Mouse (Mus musculus) limb, embryonic 11.5 days (tissue): ENCODE results near the gene Asgr1. TPM values are rescaled to one million over a fixed set of nuclear protein-coding genes. Genes with fewer than 3 reads are reported as not detected.
"Not testable (repeated sequence)": the region's sequence is repeated elsewhere in the genome, so short reads cannot be mapped to it uniquely, and the experiment has no call there.

ENCODE experiments used
- ATAC-seq: fragments of 200-750 bp; cut with Nextera tagmentation; 2 replicates; pipeline ENCODE4 v1.8.0; 2017; ENCODE audit warnings: low read depth; ENCODE audit not compliant: insufficient number of reproducible peaks, low FRiP score, low TSS enrichment
- DNase-seq: peaks from one replicate; pipeline ENCODE4 v3.0.0-alpha.2; 2015; ENCODE audit warnings: low spot score
- H3K27ac ChIP-seq: fragments of 300-500 bp; sonication (generic); replicated peaks from 2 replicates; pipeline ENCODE4 v1.5.1; 2014; ENCODE audit warnings: low read depth, mild to moderate bottlenecking, low read length
- H3K27me3 ChIP-seq: fragments of 300-500 bp; sonication (generic); 2 replicates; pipeline ENCODE4 v1.6.1; 2014; ENCODE audit warnings: mild to moderate bottlenecking, low read length, mixed read lengths; ENCODE audit not compliant: control insufficient read depth, insufficient read depth
- H3K36me3 ChIP-seq: fragments of 300-500 bp; sonication (generic); 2 replicates; pipeline ENCODE4 v1.6.1; 2014; ENCODE audit warnings: mild to moderate bottlenecking, low read length, moderate library complexity, mixed read lengths; ENCODE audit not compliant: control insufficient read depth, insufficient read depth
- H3K4me1 ChIP-seq: fragments of 300-500 bp; sonication (generic); 2 replicates; pipeline ENCODE4 v1.6.1; 2014; ENCODE audit warnings: low read length, mixed read lengths; ENCODE audit not compliant: control insufficient read depth, insufficient read depth
- H3K4me2 ChIP-seq: fragments of 300-500 bp; sonication (generic); 2 replicates; pipeline ENCODE4 v1.6.1; 2014; ENCODE audit warnings: low read depth, mild to moderate bottlenecking, moderate library complexity; ENCODE audit not compliant: severe bottlenecking
- H3K4me3 ChIP-seq: fragments of 300-500 bp; sonication (generic); 2 replicates; pipeline ENCODE4 v1.5.1; 2014; ENCODE audit warnings: low read depth, low read length
- H3K9ac ChIP-seq: fragments of 300-500 bp; sonication (generic); 2 replicates; pipeline ENCODE4 v1.6.1; 2014; ENCODE audit warnings: mild to moderate bottlenecking, low read length
- H3K9me3 ChIP-seq: fragments of 300-500 bp; sonication (generic); 2 replicates; pipeline ENCODE4 v1.6.1; 2016; ENCODE audit warnings: low read length; ENCODE audit not compliant: control insufficient read depth
- WGBS: fragments of 180-500 bp; shearing (Covaris S2); extraction: QIAGEN DNeasy Blood & Tissue Kit; methylation state at CpG from one replicate; pipeline ENCODE4 v1.1.7; 2014; 5-methylcytosine and 5-hydroxymethylcytosine counted together
- polyA plus RNA-seq: library from polyadenylated mRNA; unstranded; fragments of >200 nt; fragmentation: Nextera tagmentation; extraction: Ambion mirVana; gene quantifications from 2 replicates; pipeline ENCODE4 v1.2.1, GENCODE M21; 2014

The Asgr1 gene
- polyA plus RNA-seq, 1 experiment from 2014 or later = 1.0 TPM

DNA sequence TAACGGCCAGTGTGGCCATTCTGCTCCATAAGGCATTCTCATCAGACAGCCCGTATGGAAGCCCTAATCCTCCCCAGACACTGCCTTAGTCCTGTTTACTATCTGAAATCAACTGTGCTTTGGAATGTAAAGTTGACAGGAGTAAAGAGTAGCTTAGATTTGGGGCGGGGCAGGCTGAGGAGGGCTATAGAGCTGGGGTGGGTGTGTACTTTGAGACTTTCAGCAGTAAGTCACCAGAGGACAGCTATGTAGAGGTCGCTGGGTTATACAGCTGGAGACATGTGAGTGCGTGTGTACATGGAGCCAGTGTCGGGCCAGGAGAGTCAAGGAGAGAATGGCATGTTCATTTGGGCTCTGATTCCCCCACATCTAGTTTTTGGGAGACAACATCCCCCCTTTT, 6.0 kb downstream of the Asgr1 start:
- H3K4me2 ChIP-seq = no peak overlapping the region
- H3K4me3 ChIP-seq = no peak overlapping the region
- H3K27ac ChIP-seq = no peak overlapping the region
- H3K4me1 ChIP-seq = peaks cover 3% of the 10 kb centered on the region; the same call in 1 of the 2 replicates
- ATAC-seq = no peak
- H3K9me3 ChIP-seq = peaks cover 2% of the 10 kb centered on the region
- DNase-seq = no peak
- H3K9ac ChIP-seq = no peak overlapping the region
- H3K27me3 ChIP-seq = no peaks in the 10 kb centered on the region
- 53% methylated on average over 6 of the region's 6 CpGs for WGBS
- H3K36me3 ChIP-seq = no peaks in the 10 kb centered on the region

DNA sequence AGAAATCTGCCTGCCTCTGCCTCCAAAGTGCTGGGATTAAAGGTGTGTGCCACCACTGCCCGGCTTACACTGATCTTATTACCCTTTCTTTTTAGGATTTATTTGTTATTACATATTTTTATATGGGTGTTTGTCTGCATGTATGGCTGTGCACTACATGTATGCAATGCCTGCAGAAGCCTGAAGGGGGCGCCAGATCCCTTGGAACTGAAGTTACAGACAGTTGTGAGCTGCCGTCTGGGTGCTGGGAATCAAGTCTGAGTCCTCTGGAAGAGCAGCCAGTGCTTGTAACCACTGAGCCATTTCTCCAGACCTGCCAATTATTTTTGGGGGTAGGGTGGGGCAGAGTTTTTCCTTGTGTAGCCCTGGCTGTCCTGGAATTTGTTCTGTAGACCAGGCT, 9.2 kb downstream of the Asgr1 start:
- H3K9ac ChIP-seq = no peak overlapping the region
- H3K4me2 ChIP-seq = no peak overlapping the region
- H3K36me3 ChIP-seq = no peaks in the 10 kb centered on the region
- ATAC-seq = no peak
- no peaks in the 10 kb centered on the region for H3K27me3 ChIP-seq
- DNase-seq = no peak
- H3K4me1 ChIP-seq = peaks cover 18% of the 10 kb centered on the region
- H3K27ac ChIP-seq = no peak overlapping the region
- peaks cover 2% of the 10 kb centered on the region for H3K9me3 ChIP-seq
- no peak overlapping the region for H3K4me3 ChIP-seq
- 69% methylated on average over 3 of the region's 3 CpGs for WGBS

DNA sequence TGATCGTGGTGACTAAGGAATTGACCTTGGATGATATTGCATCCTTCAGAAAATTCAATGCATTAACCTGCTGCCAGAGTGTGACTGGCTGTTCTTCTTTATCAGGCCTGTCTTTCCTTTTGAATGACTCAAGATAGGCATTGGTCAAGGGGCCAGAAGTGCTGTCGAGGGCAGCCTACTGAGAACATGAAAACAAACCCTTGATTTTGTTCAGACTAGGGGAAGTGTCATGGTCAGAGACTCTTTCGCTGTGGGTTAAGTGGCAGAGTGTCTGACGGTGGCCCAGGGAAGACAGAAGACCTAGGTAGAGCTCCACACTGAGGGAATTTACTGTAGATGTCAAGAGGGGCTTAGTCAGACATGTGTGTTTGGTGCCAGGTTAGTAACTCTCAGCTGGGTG, 12.8 kb downstream of the Asgr1 start:
- Histone ChIP-seq H3K9me3 (peaks cover 2% of the 10 kb centered on the region), H3K36me3 (no peaks in the 10 kb centered on the region), H3K27me3 (no peaks in the 10 kb centered on the region), H3K4me1 (peaks cover 18% of the 10 kb centered on the region), H3K9ac (no peak overlapping the region), H3K4me3 (no peak overlapping the region), H3K4me2 (no peak overlapping the region), H3K27ac (peak overlapping the region; percentile 55)
- 74% methylated on average over 4 of the region's 4 CpGs for WGBS
- DNase-seq (no peak), ATAC-seq (no peak)

GRCm38 (mm10) chr11:70068245-70068644, 14.4 kb downstream of the Asgr1 start:
- no peak overlapping the region for H3K27ac ChIP-seq
- DNase-seq = no peak
- WGBS = 27% methylated on average over 3 of the region's 3 CpGs
- H3K4me1 ChIP-seq = peaks cover 18% of the 10 kb centered on the region
- H3K9me3 ChIP-seq = no peaks in the 10 kb centered on the region
- no peak for ATAC-seq
- H3K4me3 ChIP-seq = no peak overlapping the region
- no peaks in the 10 kb centered on the region for H3K27me3 ChIP-seq
- no peak overlapping the region for H3K4me2 ChIP-seq
- H3K36me3 ChIP-seq = no peaks in the 10 kb centered on the region
- H3K9ac ChIP-seq = no peak overlapping the region

DNA sequence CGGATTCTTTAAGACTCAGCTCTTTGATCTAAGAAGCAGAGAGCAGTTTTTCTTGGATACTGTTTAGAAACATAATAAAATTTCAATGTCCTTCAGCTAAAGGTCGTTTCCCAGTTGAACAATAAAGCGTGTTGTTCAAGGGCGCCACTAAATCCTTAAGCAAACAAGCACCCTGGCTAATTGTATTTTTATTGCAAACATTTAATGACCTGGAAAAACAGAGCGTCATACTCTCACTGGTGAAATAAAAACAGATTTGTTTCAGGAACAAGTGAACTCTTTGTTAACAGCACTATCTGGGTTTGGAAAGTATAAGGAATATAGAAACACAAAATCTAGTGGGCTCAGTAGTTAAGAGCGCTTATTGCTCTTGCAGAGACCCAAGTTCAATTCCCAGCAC, 16.2 kb downstream of the Asgr1 start:
- no peaks in the 10 kb centered on the region for H3K27me3 ChIP-seq
- H3K4me3 ChIP-seq = no peak overlapping the region
- no peaks in the 10 kb centered on the region for H3K9me3 ChIP-seq
- no peaks in the 10 kb centered on the region for H3K36me3 ChIP-seq
- DNase-seq = no peak
- H3K27ac ChIP-seq = peak overlapping the region; percentile 78
- 39% methylated on average over 6 of the region's 6 CpGs for WGBS
- no peak for ATAC-seq
- no peak overlapping the region for H3K9ac ChIP-seq
- peaks cover 18% of the 10 kb centered on the region for H3K4me1 ChIP-seq
- H3K4me2 ChIP-seq = no peak overlapping the region

- not testable (repeated sequence) for DNase-seq, H3K9me3 ChIP-seq, H3K4me2 ChIP-seq, H3K27me3 ChIP-seq, H3K36me3 ChIP-seq, ATAC-seq, H3K9ac ChIP-seq, H3K4me3 ChIP-seq
- Histone ChIP-seq H3K27ac (peak overlapping the region; percentile 75), H3K4me1 (peaks cover 18% of the 10 kb centered on the region)
- WGBS = 58% methylated on average over 3 of the region's 3 CpGs
Observed at GRCm38 (mm10) chr11:70070603-70071002, 16.7 kb downstream of the Asgr1 start.

DNA sequence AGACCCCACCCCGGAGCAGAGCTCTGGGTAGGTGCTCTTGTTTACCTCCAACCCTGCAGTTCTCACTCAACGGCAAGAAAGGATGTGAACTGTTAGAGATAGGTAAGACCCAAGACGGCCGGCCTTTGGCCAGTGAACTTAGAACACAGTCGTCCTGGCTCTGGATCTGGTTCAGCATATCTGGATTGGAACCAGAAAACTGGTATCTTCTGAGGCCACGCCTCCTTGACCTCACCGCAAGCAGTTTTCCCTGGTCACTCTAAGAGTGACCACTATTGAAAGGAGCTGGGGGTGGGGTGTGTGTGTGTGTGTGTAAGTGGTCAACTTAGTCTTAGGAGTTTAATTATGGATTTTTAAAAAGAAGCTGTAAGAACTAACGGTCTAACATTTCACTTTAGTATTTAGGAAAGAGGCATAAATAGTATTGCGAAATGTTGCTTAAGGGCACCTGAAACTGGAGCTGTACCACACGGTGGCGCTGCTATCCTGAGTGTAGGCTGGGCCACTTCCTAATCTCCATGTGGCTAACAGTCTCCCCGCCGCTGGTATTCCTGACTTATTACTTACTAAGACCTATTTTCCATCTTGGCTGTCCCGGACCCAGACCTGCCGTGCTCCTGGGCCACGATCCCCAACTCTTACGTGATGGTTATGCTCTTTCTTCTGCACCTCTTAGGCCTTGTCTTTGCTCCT, 20.6 kb downstream of the Asgr1 start:
- no peak overlapping the region for H3K27ac ChIP-seq
- no peaks in the 10 kb centered on the region for H3K27me3 ChIP-seq
- 39% methylated on average over 17 of the region's 17 CpGs for WGBS
- H3K9me3 ChIP-seq = no peaks in the 10 kb centered on the region
- H3K4me2 ChIP-seq = no peak overlapping the region
- DNase-seq (peak; percentile 90), ATAC-seq (no peak)
- H3K9ac ChIP-seq = no peak overlapping the region
- no peaks in the 10 kb centered on the region for H3K36me3 ChIP-seq
- H3K4me3 ChIP-seq = no peak overlapping the region
- no peaks in the 10 kb centered on the region for H3K4me1 ChIP-seq

- no peak for ATAC-seq
- Histone ChIP-seq H3K36me3 (no peaks in the 10 kb centered on the region), H3K4me1 (no peaks in the 10 kb centered on the region), H3K9ac (no peak overlapping the region), H3K9me3 (no peaks in the 10 kb centered on the region), H3K27me3 (no peaks in the 10 kb centered on the region), H3K27ac (no peak overlapping the region), H3K4me2 (no peak overlapping the region), H3K4me3 (no peak overlapping the region)
- 93% methylated on average over 6 of the region's 6 CpGs for WGBS
- no peak for DNase-seq
Observed at GRCm38 (mm10) chr11:70075581-70075980, 21.7 kb downstream of the Asgr1 start.

- ATAC-seq (no peak), DNase-seq (no peak)
- Histone ChIP-seq H3K4me2 (no peak overlapping the region), H3K36me3 (no peaks in the 10 kb centered on the region), H3K4me3 (no peak overlapping the region), H3K27ac (no peak overlapping the region), H3K4me1 (no peaks in the 10 kb centered on the region), H3K9me3 (no peaks in the 10 kb centered on the region), H3K27me3 (no peaks in the 10 kb centered on the region), H3K9ac (no peak overlapping the region)
- 79% methylated on average over 2 of the region's 3 CpGs for WGBS
Observed at GRCm38 (mm10) chr11:70077441-70077840, 23.6 kb downstream of the Asgr1 start.
